Mouse (Mus musculus) ES-Bruce4 (cell line): ENCODE measurements around the gene Mocs3.

Experiments used
- CTCF ChIP-seq: IDR thresholded peaks from one replicate; pipeline ENCODE4 v1.8.1; 2011; ENCODE audit warnings: low read depth, low read length
- POLR2A ChIP-seq: IDR thresholded peaks from one replicate; pipeline ENCODE4 v1.8.1; 2011; ENCODE audit warnings: low read length; ENCODE audit not compliant: insufficient read depth

DNA sequence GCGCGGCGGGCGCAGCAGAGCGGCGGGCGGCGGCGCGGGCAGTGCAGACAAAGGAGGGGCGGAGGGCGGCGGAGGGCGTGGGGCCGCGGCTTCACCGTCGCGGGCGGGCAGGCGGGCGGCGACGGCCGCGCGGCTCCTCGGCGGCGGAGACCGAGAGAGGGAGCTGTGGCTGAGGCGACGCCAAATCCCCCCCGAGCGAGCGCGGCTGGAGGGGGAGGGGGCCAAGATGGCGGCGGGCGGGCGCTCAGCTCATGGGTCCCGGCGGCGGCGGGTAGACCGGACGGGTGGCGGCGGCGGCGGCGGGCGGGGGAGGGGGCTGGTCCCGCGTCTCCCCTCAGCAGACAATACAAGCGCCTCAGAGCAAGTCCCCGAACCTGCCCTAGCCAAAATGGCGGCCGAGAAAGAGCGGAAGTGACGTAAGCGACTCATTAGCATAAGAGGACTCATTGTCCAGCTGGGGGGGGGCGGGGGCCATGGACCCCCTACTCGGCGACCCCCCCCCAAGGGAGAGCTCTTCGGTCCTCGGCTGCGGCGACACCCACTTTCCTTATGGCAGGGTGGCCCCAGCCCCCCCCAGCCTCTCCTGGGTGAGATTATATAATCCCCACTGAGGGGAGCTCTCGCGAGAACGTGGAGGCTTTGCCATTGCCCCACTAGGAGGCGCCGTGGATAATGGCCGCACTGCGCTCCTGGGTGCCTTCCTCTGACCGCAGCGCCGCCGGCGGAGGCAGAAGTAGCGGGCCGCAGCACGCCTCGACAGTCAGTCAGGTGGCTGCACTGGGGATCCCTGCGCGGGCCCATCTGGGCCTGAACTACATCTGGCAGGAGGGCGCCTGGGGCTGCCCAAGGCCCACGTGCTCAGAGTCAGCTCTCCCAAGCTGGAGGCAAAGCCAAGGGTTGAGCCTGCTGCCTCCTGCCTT lies 23.4 kb upstream of the Mocs3 start, which contains the start of gene Adnp:
- TF ChIP-seq POLR2A (peak; percentile 25), CTCF (peak; percentile 54)
